Mouse (Mus musculus) G1E (cell line): ENCODE results near the gene Them4.

Experiments used
- CTCF ChIP-seq: IDR thresholded peaks from 2 replicates; pipeline ENCODE4 v1.5.1; 2012; ENCODE audit warnings: low read depth, low read length, inconsistent platforms, mixed read lengths
- GATA1 ChIP-seq: IDR thresholded peaks from 2 replicates; pipeline ENCODE4 v1.6.1; 2012; ENCODE audit warnings: borderline replicate concordance, low read length, inconsistent platforms, mixed read lengths
- GATA2 ChIP-seq: IDR thresholded peaks from 2 replicates; pipeline ENCODE4 v1.6.1; 2012; ENCODE audit warnings: low read depth, low read length, inconsistent platforms, borderline replicate concordance
- POLR2AphosphoS5 ChIP-seq: IDR thresholded peaks from 2 replicates; pipeline ENCODE4 v1.6.1; 2012; ENCODE audit warnings: low read depth, low read length, inconsistent platforms; ENCODE audit not compliant: insufficient replicate concordance
- TAL1 ChIP-seq: conservative IDR thresholded peaks from 2 replicates; pipeline ENCODE4 v1.6.1; 2012; ENCODE audit warnings: low read depth, low read length, inconsistent platforms, mixed read lengths

DNA sequence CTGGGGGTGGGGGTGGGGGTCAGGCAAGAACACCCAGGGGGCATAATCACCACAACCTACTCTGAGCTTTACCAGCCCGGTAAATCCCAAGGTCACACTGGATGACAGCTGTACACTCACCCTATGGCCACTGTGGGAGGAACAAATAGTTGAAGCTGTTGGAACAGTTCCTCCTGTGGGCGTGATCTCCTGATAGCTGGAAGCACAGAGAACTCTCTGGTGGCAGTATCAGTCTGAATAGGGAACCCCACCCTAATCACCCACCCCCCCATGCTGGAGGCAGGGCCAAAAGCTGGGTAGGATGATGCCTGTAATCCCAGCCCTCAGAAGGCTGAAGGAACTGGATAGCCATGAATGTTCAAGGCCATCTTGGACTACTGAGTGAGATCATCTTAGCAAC, 59.8 kb downstream of the Them4 start:
- TF ChIP-seq CTCF (no peak), GATA1 (no peak), TAL1 (no peak), GATA2 (no peak), POLR2AphosphoS5 (no peak)
